Mouse (Mus musculus) cerebellum, adult 2 months (tissue): ENCODE results near the gene Mpc1. TPM values are rescaled to one million over a fixed set of nuclear protein-coding genes. Genes with fewer than 3 reads are reported as not detected.
"Not testable (repeated sequence)": the region's sequence is repeated elsewhere in the genome, so short reads cannot be mapped to it uniquely, and the experiment has no call there.

Source experiments
- DNase-seq, 2 experiments: peaks; one replicate each; pipeline ENCODE4 v3.0.0; 2021
- H3K27ac ChIP-seq: fragments of 200-500 bp; 2 replicates; pipeline ENCODE4 v1.5.1; 2012; ENCODE audit warnings: low read length, control low read depth, inconsistent platforms; ENCODE audit not compliant: insufficient read depth
- H3K27me3 ChIP-seq: fragments of 200-500 bp; 2 replicates; pipeline ENCODE4 v1.6.1; 2012; ENCODE audit warnings: inconsistent platforms, mild to moderate bottlenecking, low read length, moderate library complexity; ENCODE audit not compliant: control insufficient read depth, insufficient read depth
- H3K4me1 ChIP-seq: fragments of 200-500 bp; 2 replicates; pipeline ENCODE4 v1.6.1; 2011; ENCODE audit warnings: low read length; ENCODE audit not compliant: control insufficient read depth, insufficient read depth
- H3K4me3 ChIP-seq: fragments of 200-500 bp; replicated peaks from 2 replicates; pipeline ENCODE3; 2011; ENCODE audit warnings: mild to moderate bottlenecking, low read depth, low read length, control low read depth; ENCODE audit not compliant: insufficient read depth
- CTCF ChIP-seq: fragments of 200-500 bp; IDR thresholded peaks from 2 replicates; pipeline ENCODE4 v1.5.1; 2011; ENCODE audit warnings: low read depth, mild to moderate bottlenecking, control low read depth, low read length, moderate library complexity, borderline replicate concordance; ENCODE audit not compliant: insufficient read depth
- POLR2A ChIP-seq: fragments of 200-500 bp; IDR thresholded peaks from 2 replicates; pipeline ENCODE4 v1.6.1; 2011; ENCODE audit warnings: low read length, control low read depth, borderline replicate concordance; ENCODE audit not compliant: insufficient read depth
- WGBS: fragments of 180-500 bp; shearing (Covaris S2); methylation state at CpG from one replicate; pipeline ENCODE4 v1.1.7; 2018; 5-methylcytosine and 5-hydroxymethylcytosine counted together
- polyA plus RNA-seq: library from polyadenylated mRNA; depleted of rRNA; stranded (reverse); fragments of >200 nt; gene quantifications from 2 replicates; pipeline ENCODE4 v1.2.3, GENCODE M21; 2012

Gene Mpc1
- polyA plus RNA-seq, 1 experiment, result 528 TPM

- H3K27ac ChIP-seq, H3K4me3 ChIP-seq, H3K27me3 ChIP-seq, H3K4me1 ChIP-seq: not testable (repeated sequence)
- 10% methylated on average over 7 of the region's 7 CpGs for whole genome bisulfite sequencing
- peak; percentile 53 to 66 for DNase-seq
- TF ChIP-seq CTCF, result peak; percentile 71
Observed at GRCm38 (mm10) chr17:8264638-8265037, 18.1 kb upstream of the Mpc1 start.

GRCm38 (mm10) chr17:8272054-8272749, 10.5 kb upstream of the Mpc1 start:
- H3K27me3 ChIP-seq, result no peaks in the 10 kb centered on the region
- H3K4me1 ChIP-seq, result no peaks in the 10 kb centered on the region; the same call in 1 of the 2 replicates
- H3K27ac ChIP-seq, result no peak overlapping the region
- DNase-seq, result no peak
- H3K4me3 ChIP-seq, result no peak overlapping the region
- TF ChIP-seq CTCF (no peak), POLR2A (no peak)
- 40% methylated on average over 6 of the region's 6 CpGs for WGBS

- 77% methylated on average over 6 of the region's 6 CpGs for WGBS
- TF ChIP-seq CTCF (no peak), POLR2A (no peak)
- Histone ChIP-seq H3K4me1 (no peaks in the 10 kb centered on the region; the same call in 1 of the 2 replicates), H3K4me3 (no peak overlapping the region), H3K27ac (no peak overlapping the region), H3K27me3 (no peaks in the 10 kb centered on the region)
- no peak for DNase-seq
Observed at GRCm38 (mm10) chr17:8272951-8273350, 9.8 kb upstream of the Mpc1 start.

GRCm38 (mm10) chr17:8276071-8276470, 6.6 kb upstream of the Mpc1 start:
- Histone ChIP-seq H3K27ac (no peak overlapping the region), H3K27me3 (no peaks in the 10 kb centered on the region), H3K4me3 (no peak overlapping the region), H3K4me1 (no peaks in the 10 kb centered on the region; the same call in 1 of the 2 replicates)
- TF ChIP-seq CTCF (no peak), POLR2A (no peak)
- no peak for DNase-seq
- 78% methylated on average over 4 of the region's 4 CpGs for WGBS

GRCm38 (mm10) chr17:8276680-8277079, 6.0 kb upstream of the Mpc1 start:
- no peak for TF ChIP-seq POLR2A
- TF ChIP-seq CTCF, result no peak
- DNase-seq, result no peak
- H3K4me1 ChIP-seq, result no peaks in the 10 kb centered on the region; the same call in 1 of the 2 replicates
- no peak overlapping the region for H3K4me3 ChIP-seq
- no peak overlapping the region for H3K27ac ChIP-seq
- no peaks in the 10 kb centered on the region for H3K27me3 ChIP-seq
- WGBS, result 76% methylated on average over 7 of the region's 7 CpGs

- H3K27me3 ChIP-seq, result no peaks in the 10 kb centered on the region
- 73% methylated on average over 3 of the region's 3 CpGs for WGBS
- no peaks in the 10 kb centered on the region; the same call in 1 of the 2 replicates for H3K4me1 ChIP-seq
- H3K27ac ChIP-seq, result no peak overlapping the region
- no peak for DNase-seq
- no peak overlapping the region for H3K4me3 ChIP-seq
- TF ChIP-seq CTCF, result no peak
- no peak for TF ChIP-seq POLR2A
Observed at GRCm38 (mm10) chr17:8277266-8277665, 5.4 kb upstream of the Mpc1 start.

GRCm38 (mm10) chr17:8278356-8278755, 4.3 kb upstream of the Mpc1 start:
- TF ChIP-seq POLR2A (no peak), CTCF (no peak)
- H3K27ac ChIP-seq, result no peak overlapping the region
- DNase-seq, result no peak

GRCm38 (mm10) chr17:8283526-8284253, 986 bp downstream of the Mpc1 start:
- under 1% methylated on average over 77 of the region's 77 CpGs for WGBS
- H3K27me3 ChIP-seq, result no peaks in the 10 kb centered on the region
- H3K4me1 ChIP-seq, result no peaks in the 10 kb centered on the region; the same call in 1 of the 2 replicates
- H3K27ac ChIP-seq, result peak overlapping the region; percentile 97
- H3K4me3 ChIP-seq, result peak overlapping the region; percentile 73
- TF ChIP-seq POLR2A (peak; percentile 95), CTCF (peak; percentile 20; the same call in 1 of the 2 replicates)
- peak; percentile 95 to 98 for DNase-seq

More at GRCm38 (mm10) chr17:8278356-8278755, 4.3 kb upstream of the Mpc1 start:
- no peaks in the 10 kb centered on the region for H3K27me3 ChIP-seq
- no peak overlapping the region for H3K4me3 ChIP-seq
- WGBS, result 72% methylated on average over 3 of the region's 3 CpGs
- H3K4me1 ChIP-seq, result no peaks in the 10 kb centered on the region; the same call in 1 of the 2 replicates
